Mouse (Mus musculus) embryonic facial prominence, embryonic 10.5 days (tissue): Measurements from ENCODE around the gene Rapgef4. TPM values are rescaled to one million over a fixed set of nuclear protein-coding genes. Genes with fewer than 3 reads are reported as not detected.

Experiments
- DNase-seq: peaks from one replicate; pipeline ENCODE4 v3.0.0-alpha.2; 2017; ENCODE audit warnings: low spot score
- H3K27ac ChIP-seq: fragments of 300-500 bp; sonication (generic); replicated peaks from 2 replicates; pipeline ENCODE4 v1.5.1; 2016; ENCODE audit warnings: mild to moderate bottlenecking
- H3K27me3 ChIP-seq: fragments of 300-500 bp; sonication (generic); replicated peaks from 2 replicates; pipeline ENCODE4 v1.6.1; 2016; ENCODE audit warnings: low read depth, mild to moderate bottlenecking; ENCODE audit not compliant: poor library complexity, severe bottlenecking
- H3K36me3 ChIP-seq: fragments of 300-500 bp; sonication (generic); replicated peaks from 2 replicates; pipeline ENCODE4 v1.6.1; 2016; ENCODE audit warnings: mild to moderate bottlenecking, moderate library complexity
- H3K4me1 ChIP-seq: fragments of 300-500 bp; sonication (generic); 2 replicates; pipeline ENCODE4 v1.6.1; 2016
- H3K4me3 ChIP-seq: fragments of 300-500 bp; sonication (generic); 2 replicates; pipeline ENCODE4 v1.5.1; 2016; ENCODE audit warnings: mild to moderate bottlenecking, moderate library complexity
- H3K9me3 ChIP-seq: fragments of 300-500 bp; sonication (generic); 2 replicates; pipeline ENCODE4 v1.6.1; 2016; ENCODE audit warnings: mild to moderate bottlenecking
- WGBS: fragments of 180-500 bp; shearing (Covaris S2); methylation state at CpG from one replicate; pipeline ENCODE4 v1.1.7; 2016; 5-methylcytosine and 5-hydroxymethylcytosine counted together
- polyA plus RNA-seq: library from polyadenylated mRNA; unstranded; fragments of >200 nt; fragmentation: Nextera tagmentation; extraction: Ambion mirVana; gene quantifications from 2 replicates; pipeline ENCODE4 v1.2.1, GENCODE M21; 2016

The Rapgef4 gene
- polyA plus RNA-seq, 1 experiment from 2014 or later, result 2.9 TPM

- DNase-seq, result no peak
- peaks cover 12% of the 10 kb centered on the region for H3K4me1 ChIP-seq
- no peak overlapping the region for H3K27ac ChIP-seq
- H3K4me3 ChIP-seq, result no peak overlapping the region
- WGBS, result 73% methylated on average over 7 of the region's 7 CpGs
- H3K36me3 ChIP-seq, result no peaks in the 10 kb centered on the region
- no peaks in the 10 kb centered on the region for H3K27me3 ChIP-seq
- H3K9me3 ChIP-seq, result no peaks in the 10 kb centered on the region
Observed at GRCm38 (mm10) chr2:72116103-72116502, 135.1 kb downstream of the Rapgef4 start.

DNA sequence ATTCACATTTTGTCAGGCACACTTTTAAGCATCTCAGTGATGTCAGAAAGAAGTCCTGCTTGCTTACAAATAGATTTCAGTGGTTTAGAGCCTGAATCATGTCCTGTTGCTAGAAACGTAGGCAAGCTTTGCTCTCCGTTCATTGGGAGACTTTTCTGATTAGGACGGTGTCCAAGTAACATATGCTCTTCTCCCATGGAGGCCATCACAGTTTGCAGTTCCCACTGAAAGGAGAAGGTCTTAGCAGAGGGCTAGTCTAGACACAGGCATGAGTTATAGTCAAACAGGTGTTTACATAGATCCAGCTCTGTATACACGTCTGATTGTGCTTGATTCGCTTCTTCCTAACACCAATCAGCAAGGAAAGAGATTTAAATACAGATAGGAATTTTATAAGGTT lies 135.7 kb downstream of the Rapgef4 start:
- Histone ChIP-seq H3K36me3 (no peaks in the 10 kb centered on the region), H3K4me1 (peaks cover 12% of the 10 kb centered on the region), H3K4me3 (no peak overlapping the region), H3K9me3 (no peaks in the 10 kb centered on the region), H3K27ac (no peak overlapping the region), H3K27me3 (no peaks in the 10 kb centered on the region)
- WGBS, result 77% methylated on average over 5 of the region's 5 CpGs
- DNase-seq, result no peak

- Histone ChIP-seq H3K9me3 (no peaks in the 10 kb centered on the region), H3K4me3 (no peak overlapping the region), H3K4me1 (peaks cover 12% of the 10 kb centered on the region), H3K36me3 (no peaks in the 10 kb centered on the region), H3K27ac (no peak overlapping the region; the same call in 1 of the 2 replicates), H3K27me3 (no peaks in the 10 kb centered on the region)
- 50% methylated on average over 15 of the region's 15 CpGs for WGBS
- DNase-seq, result peak; percentile 48
Observed at GRCm38 (mm10) chr2:72117138-72118011, 136.3 kb downstream of the Rapgef4 start.

DNA sequence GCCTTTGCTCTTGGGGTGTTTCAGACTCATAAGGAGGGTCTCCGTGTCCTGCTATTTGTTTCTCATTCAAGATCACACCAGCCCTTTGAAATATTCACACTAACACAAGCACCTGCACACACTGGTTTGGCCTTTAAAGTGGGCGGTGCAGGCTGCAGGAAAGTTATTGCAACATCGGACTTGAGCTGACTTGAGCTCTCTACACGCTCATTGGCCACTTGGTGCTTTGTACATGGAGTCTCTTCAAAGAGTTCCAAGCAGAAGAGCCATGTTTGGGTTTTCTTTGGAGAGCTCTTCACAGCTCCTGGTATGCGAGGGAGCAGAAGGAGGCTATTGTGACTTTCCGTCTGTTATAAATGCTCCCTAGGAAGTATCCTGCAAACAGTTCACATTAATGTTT lies 139.2 kb downstream of the Rapgef4 start:
- Histone ChIP-seq H3K4me1 (peaks cover 29% of the 10 kb centered on the region), H3K27me3 (no peaks in the 10 kb centered on the region), H3K4me3 (no peak overlapping the region), H3K27ac (no peak overlapping the region), H3K36me3 (no peaks in the 10 kb centered on the region), H3K9me3 (no peaks in the 10 kb centered on the region)
- 83% methylated on average over 6 of the region's 6 CpGs for WGBS
- DNase-seq, result no peak

DNA sequence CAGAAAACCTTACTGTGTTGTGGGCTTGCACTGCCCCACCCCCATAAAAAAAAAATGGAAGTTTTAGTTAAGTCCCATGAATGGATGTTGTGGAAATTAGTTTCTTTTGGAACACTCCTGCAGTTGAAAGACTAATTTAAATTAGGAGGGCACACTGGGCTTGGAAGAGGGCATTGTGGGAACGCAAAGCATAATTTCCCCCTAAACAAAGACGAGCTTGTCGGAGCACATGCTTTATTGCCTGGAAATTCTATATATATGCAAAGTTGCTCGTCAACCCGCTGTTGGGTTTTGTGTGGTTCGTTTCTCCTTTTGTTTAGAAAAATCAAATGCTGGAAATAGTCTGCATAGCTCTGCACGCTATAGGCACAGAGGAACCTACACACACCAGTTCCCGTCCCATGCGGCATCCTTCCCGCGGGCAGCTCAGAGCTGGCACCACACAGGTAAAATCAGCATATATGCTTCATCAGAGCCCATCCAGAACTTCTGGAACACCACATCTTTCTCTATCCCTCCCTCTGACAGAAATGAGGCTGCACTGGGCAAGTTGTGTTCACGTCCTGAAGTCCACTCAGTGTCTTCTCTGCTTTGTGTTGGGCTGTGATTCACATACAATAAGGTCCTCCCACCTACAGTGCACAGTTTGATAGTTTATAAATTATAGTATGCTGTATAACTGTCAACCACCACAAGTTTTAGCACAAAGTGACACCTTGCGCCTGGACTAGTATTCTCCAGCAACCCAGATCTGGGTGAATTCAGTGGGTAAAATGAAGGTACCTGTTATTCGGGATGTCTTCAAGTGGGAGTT lies 141.6 kb downstream of the Rapgef4 start:
- Histone ChIP-seq H3K36me3 (no peaks in the 10 kb centered on the region), H3K27me3 (no peaks in the 10 kb centered on the region), H3K9me3 (no peaks in the 10 kb centered on the region), H3K4me1 (peaks cover 23% of the 10 kb centered on the region), H3K4me3 (no peak overlapping the region), H3K27ac (peak overlapping the region; percentile 59)
- no peak for DNase-seq
- 89% methylated on average over 14 of the region's 14 CpGs for WGBS

GRCm38 (mm10) chr2:72123851-72124250 lies 142.8 kb downstream of the Rapgef4 start:
- DNase-seq, result peak; percentile 63
- WGBS, result 37% methylated on average over 5 of the region's 5 CpGs
- peaks cover 20% of the 10 kb centered on the region for H3K4me1 ChIP-seq
- no peaks in the 10 kb centered on the region for H3K36me3 ChIP-seq
- H3K27ac ChIP-seq, result peak overlapping the region; percentile 35; the same call in 1 of the 2 replicates
- no peak overlapping the region for H3K4me3 ChIP-seq
- no peaks in the 10 kb centered on the region for H3K27me3 ChIP-seq
- no peaks in the 10 kb centered on the region for H3K9me3 ChIP-seq

- Histone ChIP-seq H3K27ac (no peak overlapping the region), H3K4me3 (no peak overlapping the region), H3K4me1 (peaks cover 21% of the 10 kb centered on the region), H3K9me3 (no peaks in the 10 kb centered on the region), H3K36me3 (no peaks in the 10 kb centered on the region), H3K27me3 (no peaks in the 10 kb centered on the region)
- no peak for DNase-seq
- 77% methylated on average over 3 of the region's 3 CpGs for WGBS
Observed at GRCm38 (mm10) chr2:72125786-72126185, 144.7 kb downstream of the Rapgef4 start.

DNA sequence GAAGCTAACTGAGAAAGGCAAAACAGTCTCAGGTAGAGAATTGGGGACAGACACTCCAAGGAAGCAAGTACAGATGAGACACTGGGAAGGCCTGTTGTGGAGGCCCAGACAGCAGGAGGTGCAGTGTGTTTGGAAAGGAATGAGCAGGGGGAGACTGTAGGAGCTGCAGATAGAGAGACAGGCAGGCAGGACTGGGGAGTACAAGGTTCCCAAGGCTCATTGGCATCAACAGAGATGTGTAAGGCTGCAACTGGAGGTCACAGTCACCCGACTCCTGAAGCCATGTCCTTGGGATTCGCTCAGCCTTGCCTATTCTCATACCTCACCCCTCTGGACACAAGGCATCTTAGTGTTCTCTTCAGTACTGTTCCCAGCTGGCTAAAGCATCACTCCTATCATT lies 145.4 kb downstream of the Rapgef4 start:
- Histone ChIP-seq H3K9me3 (no peaks in the 10 kb centered on the region), H3K4me1 (peaks cover 27% of the 10 kb centered on the region), H3K36me3 (no peaks in the 10 kb centered on the region), H3K27ac (no peak overlapping the region; the same call in 1 of the 2 replicates), H3K27me3 (no peaks in the 10 kb centered on the region), H3K4me3 (no peak overlapping the region)
- WGBS, result 85% methylated on average over 2 of the region's 2 CpGs
- no peak for DNase-seq

GRCm38 (mm10) chr2:72129612-72130311 lies 148.7 kb downstream of the Rapgef4 start:
- Histone ChIP-seq H3K36me3 (no peaks in the 10 kb centered on the region), H3K4me3 (no peak overlapping the region), H3K4me1 (peaks cover 19% of the 10 kb centered on the region), H3K27me3 (no peaks in the 10 kb centered on the region), H3K27ac (no peak overlapping the region), H3K9me3 (no peaks in the 10 kb centered on the region)
- 84% methylated on average over 8 of the region's 8 CpGs for WGBS
- DNase-seq, result no peak

DNA sequence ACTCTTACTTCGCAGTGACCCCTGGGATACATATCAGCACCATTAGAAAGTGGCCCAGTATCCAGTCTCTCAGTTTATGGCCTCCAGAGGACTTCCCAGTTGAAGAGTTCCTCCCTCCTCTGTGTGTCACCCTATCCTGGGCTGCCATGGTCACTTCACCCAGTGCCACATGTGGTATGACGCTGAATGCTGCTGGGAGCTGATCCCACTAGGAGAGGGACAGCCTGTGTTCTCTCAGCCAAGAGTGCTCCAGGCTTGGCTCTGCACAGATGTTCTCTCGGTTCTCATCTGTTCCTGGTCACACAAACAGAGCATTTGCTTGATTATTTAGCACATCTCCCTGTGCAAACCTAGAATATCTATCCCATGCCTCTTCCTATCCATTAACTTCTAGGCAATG lies 151.2 kb downstream of the Rapgef4 start:
- Histone ChIP-seq H3K9me3 (no peaks in the 10 kb centered on the region), H3K4me3 (no peak overlapping the region), H3K4me1 (peaks cover 35% of the 10 kb centered on the region), H3K27ac (no peak overlapping the region), H3K27me3 (no peaks in the 10 kb centered on the region), H3K36me3 (no peaks in the 10 kb centered on the region)
- DNase-seq, result no peak
- WGBS, result 87% methylated on average over 3 of the region's 3 CpGs

GRCm38 (mm10) chr2:72136045-72136444 lies 155.0 kb downstream of the Rapgef4 start:
- WGBS, result 77% methylated on average over 3 of the region's 3 CpGs

DNA sequence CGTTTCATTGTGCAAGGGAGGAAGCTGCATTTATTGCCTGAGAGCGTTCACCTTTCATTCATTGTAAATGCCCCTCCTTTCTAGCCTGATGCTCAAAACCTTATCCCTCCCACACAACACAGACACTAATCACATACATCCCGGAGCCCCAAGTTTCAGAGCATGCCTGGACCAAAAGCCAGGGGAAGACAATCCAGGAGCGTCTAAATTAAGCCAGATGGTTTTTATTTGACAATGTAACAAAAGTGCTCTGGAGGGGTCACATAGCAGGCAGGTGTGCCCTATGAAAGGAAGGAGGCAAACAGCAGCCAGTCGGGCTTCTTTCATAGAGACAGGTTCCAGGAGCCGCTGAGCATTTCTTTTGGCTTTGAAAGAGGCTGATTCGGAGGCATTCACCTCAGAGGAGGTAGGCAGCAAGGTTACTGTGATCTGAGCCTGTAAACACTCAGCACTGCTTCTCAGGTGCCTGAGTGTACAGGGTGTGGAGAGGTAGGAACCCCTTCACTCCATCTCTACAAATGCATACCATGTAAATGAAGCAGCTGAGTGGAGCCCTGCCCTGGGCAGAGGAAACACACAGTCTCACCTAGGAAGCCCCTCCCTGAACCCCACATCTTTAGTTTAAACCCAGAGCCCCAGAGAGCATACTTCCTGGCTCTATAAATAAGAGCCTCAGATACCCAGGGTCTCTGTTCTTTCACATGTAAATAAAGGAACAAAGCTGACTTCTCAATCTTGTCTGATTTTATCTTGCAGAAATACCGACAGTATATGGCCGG lies 155.6 kb downstream of the Rapgef4 start:
- Histone ChIP-seq H3K4me1 (peaks cover 27% of the 10 kb centered on the region), H3K9me3 (no peaks in the 10 kb centered on the region), H3K27ac (no peak overlapping the region), H3K27me3 (no peaks in the 10 kb centered on the region), H3K36me3 (no peaks in the 10 kb centered on the region), H3K4me3 (no peak overlapping the region)
- 59% methylated on average over 9 of the region's 9 CpGs for WGBS
- no peak for DNase-seq

More at GRCm38 (mm10) chr2:72136045-72136444, 155.0 kb downstream of the Rapgef4 start:
- H3K9me3 ChIP-seq, result no peaks in the 10 kb centered on the region
- no peaks in the 10 kb centered on the region for H3K36me3 ChIP-seq
- no peak overlapping the region for H3K4me3 ChIP-seq
- DNase-seq, result no peak
- peaks cover 33% of the 10 kb centered on the region for H3K4me1 ChIP-seq
- no peaks in the 10 kb centered on the region for H3K27me3 ChIP-seq
- H3K27ac ChIP-seq, result no peak overlapping the region
